Mouse (Mus musculus) hindbrain, embryonic 12.5 days (tissue): Measurements from ENCODE around the gene Camta1. TPM values are rescaled to one million over a fixed set of nuclear protein-coding genes. Genes with fewer than 3 reads are reported as not detected.

Experiments used
- ATAC-seq: fragments of 200-750 bp; cut with Nextera tagmentation; 2 replicates; pipeline ENCODE4 v1.8.0; 2017; ENCODE audit warnings: moderate TSS enrichment; ENCODE audit not compliant: low FRiP score
- H3K27ac ChIP-seq: fragments of 300-500 bp; sonication (generic); 2 replicates; pipeline ENCODE4 v1.5.1; 2016; ENCODE audit warnings: mild to moderate bottlenecking
- H3K27me3 ChIP-seq: fragments of 300-500 bp; sonication (generic); 2 replicates; pipeline ENCODE4 v1.6.1; 2016; ENCODE audit warnings: mild to moderate bottlenecking
- H3K36me3 ChIP-seq: fragments of 300-500 bp; sonication (generic); 2 replicates; pipeline ENCODE4 v1.6.1; 2016; ENCODE audit warnings: mild to moderate bottlenecking
- H3K4me1 ChIP-seq: fragments of 300-500 bp; sonication (generic); 2 replicates; pipeline ENCODE4 v1.6.1; 2016
- H3K4me2 ChIP-seq: fragments of 300-500 bp; sonication (generic); replicated peaks from 2 replicates; pipeline ENCODE4 v1.6.1; 2016; ENCODE audit warnings: mild to moderate bottlenecking
- H3K4me3 ChIP-seq: fragments of 300-500 bp; sonication (generic); 2 replicates; pipeline ENCODE4 v1.5.1; 2016; ENCODE audit warnings: mild to moderate bottlenecking
- H3K9ac ChIP-seq: fragments of 300-500 bp; sonication (generic); 2 replicates; pipeline ENCODE4 v1.6.1; 2016; ENCODE audit warnings: mild to moderate bottlenecking, moderate library complexity
- H3K9me3 ChIP-seq: fragments of 300-500 bp; sonication (generic); replicated peaks from 2 replicates; pipeline ENCODE4 v1.6.1; 2016; ENCODE audit warnings: mild to moderate bottlenecking
- WGBS: fragments of 180-500 bp; shearing (Covaris S2); methylation state at CpG from one replicate; pipeline ENCODE4 v1.1.7; 2016; 5-methylcytosine and 5-hydroxymethylcytosine counted together
- polyA plus RNA-seq: library from polyadenylated mRNA; unstranded; fragments of >200 nt; fragmentation: Nextera tagmentation; extraction: Ambion mirVana; gene quantifications from 2 replicates; pipeline ENCODE4 v1.2.1, GENCODE M21; 2016

The Camta1 gene
- polyA plus RNA-seq, 1 experiment from 2014 or later, result 136 TPM

GRCm38 (mm10) chr4:150871392-150872138, 990.1 kb downstream of the Camta1 start:
- Histone ChIP-seq H3K4me1 (peaks cover 16% of the 10 kb centered on the region), H3K4me2 (no peak overlapping the region), H3K9me3 (no peaks in the 10 kb centered on the region), H3K9ac (no peak overlapping the region; the same call in 1 of the 2 replicates), H3K27ac (peak overlapping the region; percentile 31), H3K4me3 (no peak overlapping the region), H3K36me3 (peaks cover 20% of the 10 kb centered on the region), H3K27me3 (no peaks in the 10 kb centered on the region)
- peak; percentile 60 for ATAC-seq
- 30% methylated on average over 10 of the region's 10 CpGs for WGBS

- H3K9ac ChIP-seq, result no peak overlapping the region
- ATAC-seq, result no peak
Measured at GRCm38 (mm10) chr4:150870963-150871391, 990.7 kb downstream of the Camta1 start.

DNA sequence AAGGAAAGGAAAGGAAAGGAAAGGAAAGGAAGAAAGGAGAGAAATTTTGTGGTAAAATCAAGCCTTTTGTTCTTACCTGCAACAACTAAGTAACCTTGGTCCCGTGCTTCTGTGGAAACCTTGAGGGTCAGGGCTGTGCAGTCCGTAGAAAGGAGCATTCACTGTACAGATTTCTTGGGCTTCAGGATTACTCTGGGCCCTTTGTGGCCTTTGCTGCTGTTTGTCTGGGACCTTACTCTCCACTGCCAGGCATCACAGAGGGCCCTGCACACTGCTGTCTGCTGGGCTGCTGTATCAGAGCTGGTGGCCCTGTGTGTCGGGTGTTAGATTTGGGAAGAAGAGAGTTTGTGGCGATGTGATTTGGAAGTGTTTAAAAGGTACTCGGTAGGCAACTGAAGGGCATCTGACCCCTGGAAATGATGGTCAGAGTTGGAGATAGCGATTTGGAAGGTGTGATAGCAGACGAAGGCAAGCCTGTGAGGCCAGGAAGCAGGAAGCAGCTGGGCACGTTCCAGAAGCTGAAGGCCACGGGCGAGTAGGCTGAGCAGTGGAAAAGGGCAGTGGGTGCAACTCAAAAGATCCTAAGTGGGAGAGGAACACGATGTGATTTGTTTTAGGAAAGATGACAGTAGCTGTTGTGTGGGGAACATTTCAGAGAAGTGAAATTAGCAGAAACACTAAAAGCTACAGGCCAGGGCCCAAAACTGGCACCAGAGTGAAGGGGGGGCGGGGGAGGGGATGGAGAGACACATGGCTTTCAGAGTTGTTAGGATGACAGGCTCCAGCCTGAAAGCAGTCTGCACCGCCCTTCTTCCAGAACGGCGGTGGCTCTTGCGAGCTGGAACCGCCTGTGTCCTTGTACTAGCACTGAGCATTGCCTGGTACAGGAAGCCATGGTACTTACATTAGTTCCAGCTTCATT, 992.1 kb downstream of the Camta1 start:
- no peaks in the 10 kb centered on the region for H3K9me3 ChIP-seq
- ATAC-seq, result no peak

More at GRCm38 (mm10) chr4:150870963-150871391, 990.7 kb downstream of the Camta1 start:
- 86% methylated on average over 13 of the region's 13 CpGs for WGBS
- Histone ChIP-seq H3K9me3 (no peaks in the 10 kb centered on the region), H3K4me1 (peaks cover 16% of the 10 kb centered on the region), H3K36me3 (peaks cover 26% of the 10 kb centered on the region), H3K4me3 (no peak overlapping the region), H3K27me3 (no peaks in the 10 kb centered on the region), H3K27ac (peak overlapping the region; percentile 31; the same call in 1 of the 2 replicates), H3K4me2 (no peak overlapping the region)

GRCm38 (mm10) chr4:150868859-150869258, 992.8 kb downstream of the Camta1 start:
- no peak overlapping the region for H3K27ac ChIP-seq
- peaks cover 16% of the 10 kb centered on the region for H3K4me1 ChIP-seq
- no peak overlapping the region for H3K4me3 ChIP-seq
- no peaks in the 10 kb centered on the region for H3K9me3 ChIP-seq
- no peak overlapping the region for H3K4me2 ChIP-seq
- no peaks in the 10 kb centered on the region for H3K27me3 ChIP-seq
- no peak for ATAC-seq
- peaks cover 29% of the 10 kb centered on the region for H3K36me3 ChIP-seq
- no peak overlapping the region for H3K9ac ChIP-seq
- 88% methylated on average over 2 of the region's 2 CpGs for WGBS

More for the DNA sequence above, 992.1 kb downstream of the Camta1 start:
- 76% methylated on average over 17 of the region's 17 CpGs for WGBS
- no peak overlapping the region for H3K4me2 ChIP-seq
- H3K27ac ChIP-seq, result no peak overlapping the region
- H3K36me3 ChIP-seq, result peaks cover 29% of the 10 kb centered on the region
- H3K9ac ChIP-seq, result no peak overlapping the region
- no peaks in the 10 kb centered on the region for H3K27me3 ChIP-seq
- H3K4me1 ChIP-seq, result peaks cover 16% of the 10 kb centered on the region
- H3K4me3 ChIP-seq, result no peak overlapping the region

DNA sequence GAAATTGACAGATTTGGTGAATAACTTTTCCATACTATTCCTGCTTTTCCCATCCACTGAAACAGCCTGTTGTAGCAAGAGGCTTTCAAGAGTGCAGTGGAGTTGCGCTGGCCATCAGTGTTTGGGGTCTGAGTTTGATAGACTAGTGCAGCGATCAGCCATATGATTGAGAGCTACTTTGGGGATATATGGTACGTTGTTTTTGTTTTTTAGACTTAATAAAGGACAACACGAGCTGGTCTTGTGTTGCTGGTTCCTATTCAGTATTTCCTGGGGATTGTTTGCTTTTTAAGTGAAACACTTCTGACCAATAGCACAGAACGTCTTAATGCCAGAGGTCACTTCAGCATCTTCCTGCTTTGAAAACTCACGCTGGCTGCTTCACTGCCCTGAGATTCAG, 993.5 kb downstream of the Camta1 start:
- Histone ChIP-seq H3K9me3 (no peaks in the 10 kb centered on the region), H3K4me3 (no peak overlapping the region), H3K27me3 (no peaks in the 10 kb centered on the region), H3K27ac (no peak overlapping the region), H3K4me1 (peaks cover 16% of the 10 kb centered on the region), H3K36me3 (peaks cover 29% of the 10 kb centered on the region), H3K4me2 (no peak overlapping the region), H3K9ac (no peak overlapping the region)
- WGBS, result 89% methylated on average over 6 of the region's 6 CpGs
- no peak for ATAC-seq

Other genes starting within 250 kb of the Camta1 start
- gene Dnajc11, start 71.8 kb upstream of the Camta1 start, polyA plus RNA-seq, result 82.8 and 83.2 TPM in 2 replicates
- gene Thap3, start 127.1 kb upstream of the Camta1 start, polyA plus RNA-seq, result 31.7 and 37.0 TPM in 2 replicates
- 29.2 and 29.7 TPM in 2 replicates for gene Phf13, start 134.4 kb upstream of the Camta1 start, polyA plus RNA-seq
- 8.0 and 8.2 TPM in 2 replicates for gene Klhl21, start 146.9 kb upstream of the Camta1 start, polyA plus RNA-seq
- 20.4 and 25.2 TPM in 2 replicates for gene Zbtb48, start 165.8 kb upstream of the Camta1 start, polyA plus RNA-seq
- gene Tas1r1, start 176.7 kb upstream of the Camta1 start, polyA plus RNA-seq, result 1.0 and 1.2 TPM in 2 replicates
- 32.6 and 33.9 TPM in 2 replicates for gene Nol9, start 177.4 kb upstream of the Camta1 start, polyA plus RNA-seq
- gene Plekhg5, start 210.6 kb upstream of the Camta1 start, polyA plus RNA-seq, result 11.7 and 12.0 TPM in 2 replicates